Mouse (Mus musculus): Measurements from ENCODE around the gene Aplp2. TPM values are rescaled to one million over a fixed set of nuclear protein-coding genes. Genes with fewer than 3 reads are reported as not detected.

Gene Aplp2
- polyA plus RNA-seq (2015; fragmentation: Nextera tagmentation; extraction: Ambion mirVana), result 292 and 311 TPM in 2 replicates

DNA sequence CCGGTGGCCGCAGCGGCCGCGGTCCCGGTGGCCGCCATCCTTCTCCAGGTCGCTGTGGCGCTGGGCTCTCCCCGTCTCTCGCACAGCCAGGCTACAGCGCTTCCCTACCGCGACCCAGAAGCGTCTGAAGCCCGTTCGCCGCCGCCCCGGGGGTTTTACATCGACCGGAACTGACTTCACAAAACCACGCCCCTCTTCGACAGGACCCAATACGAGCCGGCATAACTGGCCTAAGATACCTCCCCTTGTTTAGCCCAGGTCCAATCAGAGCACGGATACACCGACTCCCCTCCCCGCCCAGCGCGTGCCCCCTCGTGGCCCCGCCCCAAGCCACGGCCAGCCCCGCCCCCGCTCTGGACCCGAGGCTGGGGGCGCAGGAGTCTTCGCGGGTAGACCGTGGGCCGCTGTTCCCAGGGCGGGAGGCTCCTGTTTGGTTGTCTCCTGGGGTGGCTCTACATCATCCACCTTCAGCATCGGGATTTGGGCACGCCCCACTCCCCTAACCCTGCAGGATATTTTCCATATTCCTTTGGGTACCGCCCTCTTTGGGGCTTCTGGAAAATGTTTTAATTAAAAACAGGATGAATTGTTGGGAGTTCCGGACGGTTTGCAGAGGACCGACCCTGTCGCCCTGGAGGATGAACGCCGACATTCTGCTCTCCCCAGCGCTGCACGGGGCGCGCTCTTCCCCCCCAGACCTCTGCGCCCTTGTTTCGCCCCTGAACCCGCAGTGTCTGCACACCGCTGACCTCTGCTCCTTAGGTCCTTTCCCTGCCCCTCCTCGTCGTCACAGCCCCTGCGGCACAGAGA is at the start of gene Aplp2:
TSS of gene Aplp2 (minus strand) at position 126 of the 810 bp plus-strand sequence.
- Histone ChIP-seq H3K36me3 (no peaks in the 10 kb centered on the region), H3K9ac (peak within 1 kb of the TSS; percentile 97), H3K27me3 (replicated peaks) (no peaks in the 10 kb centered on the region), H3K4me3 (peak within 1 kb of the TSS; percentile 92), H3K4me1 (peaks cover 40% of the 10 kb centered on the region), H3K4me2 (peak within 1 kb of the TSS; percentile 96), H3K9me3 (no peaks in the 10 kb centered on the region), H3K27ac (replicated peaks) (peak within 1 kb of the TSS; percentile 91)
- ATAC-seq (ENCODE audit: extremely low read depth, insufficient number of reproducible peaks, low FRiP score, low TSS enrichment), result peak; percentile 98
- WGBS, result under 1% methylated on average over 62 of the region's 63 CpGs

DNA sequence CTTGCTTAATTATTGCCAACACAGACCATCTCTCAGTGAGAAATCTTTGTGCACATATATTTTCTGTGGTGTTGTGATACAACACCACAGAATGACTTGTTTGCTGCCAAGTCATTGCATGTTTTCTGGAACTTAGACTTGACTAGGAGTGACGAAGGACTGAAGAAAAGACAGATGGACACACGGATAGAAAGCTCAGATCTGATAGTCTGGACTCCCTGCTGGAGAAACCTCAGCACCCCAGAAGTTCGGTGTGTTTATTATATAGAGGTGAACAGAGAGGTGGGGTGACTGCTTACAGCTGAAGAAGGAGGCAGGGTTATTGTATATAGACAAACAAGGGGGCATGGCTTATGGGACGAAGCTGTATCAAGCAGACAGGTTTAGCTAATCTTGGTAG is 48.6 kb upstream of the Aplp2 start:
- WGBS, result 65% methylated on average over 4 of the region's 4 CpGs
- Histone ChIP-seq H3K4me2 (no peak overlapping the region), H3K4me3 (no peak overlapping the region), H3K27me3 (replicated peaks) (no peaks in the 10 kb centered on the region), H3K4me1 (peaks cover 29% of the 10 kb centered on the region), H3K9me3 (no peaks in the 10 kb centered on the region), H3K27ac (replicated peaks) (no peak overlapping the region), H3K36me3 (no peaks in the 10 kb centered on the region), H3K9ac (no peak overlapping the region)
- ATAC-seq (ENCODE audit: extremely low read depth, insufficient number of reproducible peaks, low FRiP score, low TSS enrichment), result no peak

DNA sequence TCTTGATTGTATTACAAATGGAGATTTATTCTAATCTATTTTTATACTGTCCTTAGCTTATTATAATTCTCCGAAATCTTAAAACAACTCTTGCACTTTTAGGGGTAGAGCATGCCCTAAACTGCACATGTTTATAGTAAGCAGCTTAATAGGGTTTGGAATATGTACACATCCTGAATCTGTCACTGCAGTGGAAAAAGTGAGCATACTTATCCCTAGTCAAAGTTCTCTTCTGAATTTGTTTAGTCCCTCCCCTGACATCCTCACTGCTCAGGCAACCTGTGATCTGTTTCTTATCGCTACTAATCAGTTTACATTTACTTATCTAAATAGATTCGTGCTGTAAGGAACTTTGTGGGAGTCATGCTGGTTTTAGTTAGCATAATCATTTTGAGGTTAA is 46.6 kb upstream of the Aplp2 start:
- no peak overlapping the region for H3K4me3 ChIP-seq
- H3K9me3 ChIP-seq, result no peaks in the 10 kb centered on the region
- H3K27me3 ChIP-seq (replicated peaks), result no peaks in the 10 kb centered on the region
- H3K27ac ChIP-seq (replicated peaks), result no peak overlapping the region
- H3K4me2 ChIP-seq, result no peak overlapping the region
- no peak overlapping the region for H3K9ac ChIP-seq
- ATAC-seq (ENCODE audit: extremely low read depth, insufficient number of reproducible peaks, low FRiP score, low TSS enrichment), result no peak
- 50% methylated on average over 3 of the region's 3 CpGs for WGBS
- H3K4me1 ChIP-seq, result peaks cover 34% of the 10 kb centered on the region
- H3K36me3 ChIP-seq, result no peaks in the 10 kb centered on the region

DNA sequence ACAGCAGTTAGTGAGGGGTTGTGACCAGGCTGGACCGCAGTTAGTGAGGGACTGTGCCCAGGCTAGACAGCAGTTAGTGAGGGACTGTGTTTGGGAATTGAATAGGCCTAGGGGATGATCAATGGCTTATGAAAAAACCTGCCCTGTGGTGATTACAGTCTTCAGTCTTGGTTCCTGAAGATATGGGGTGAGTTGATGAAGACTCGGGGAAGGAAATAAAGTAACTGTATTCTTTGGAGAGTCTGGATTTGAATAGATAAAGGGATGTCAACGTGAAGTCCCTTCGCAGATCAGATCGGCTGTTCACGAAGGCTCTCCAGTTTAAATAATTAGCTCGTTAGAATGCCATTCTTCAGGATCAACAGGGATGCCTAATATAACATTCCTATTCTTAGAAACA is 44.3 kb upstream of the Aplp2 start:
- peaks cover 28% of the 10 kb centered on the region for H3K4me1 ChIP-seq
- ATAC-seq (ENCODE audit: extremely low read depth, insufficient number of reproducible peaks, low FRiP score, low TSS enrichment), result no peak

DNA sequence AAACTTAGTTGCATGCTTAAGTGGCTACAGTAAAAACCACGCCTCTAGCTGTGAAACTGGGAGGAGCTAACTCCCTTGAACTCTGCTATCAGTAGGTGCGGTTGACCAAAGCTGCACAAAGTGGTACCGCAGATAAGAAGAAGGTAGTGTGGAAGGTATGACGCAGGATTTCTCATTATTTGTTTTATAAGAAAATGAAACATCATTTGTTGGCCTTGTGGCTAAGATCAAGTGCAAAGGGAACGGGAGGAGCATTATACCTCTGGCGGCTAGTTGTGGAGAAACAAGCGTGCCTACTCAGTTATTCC is 43.0 kb upstream of the Aplp2 start:
- peak overlapping the region; percentile 85 for H3K27ac ChIP-seq (replicated peaks)
- no peaks in the 10 kb centered on the region for H3K9me3 ChIP-seq
- peaks cover 19% of the 10 kb centered on the region for H3K4me1 ChIP-seq
- H3K9ac ChIP-seq, result no peak overlapping the region
- no peaks in the 10 kb centered on the region for H3K27me3 ChIP-seq (replicated peaks)
- ATAC-seq (ENCODE audit: extremely low read depth, insufficient number of reproducible peaks, low FRiP score, low TSS enrichment), result no peak
- H3K36me3 ChIP-seq, result no peaks in the 10 kb centered on the region
- WGBS, result 64% methylated on average over 7 of the region's 7 CpGs
- H3K4me2 ChIP-seq, result peak overlapping the region; percentile 38
- H3K4me3 ChIP-seq, result no peak overlapping the region

More for the DNA sequence above, 44.3 kb upstream of the Aplp2 start:
- H3K27ac ChIP-seq (replicated peaks), result no peak overlapping the region
- H3K4me3 ChIP-seq, result no peak overlapping the region
- no peaks in the 10 kb centered on the region for H3K27me3 ChIP-seq (replicated peaks)
- peak overlapping the region; percentile 6; the same call in 1 of the 2 replicates for H3K4me2 ChIP-seq
- H3K36me3 ChIP-seq, result no peaks in the 10 kb centered on the region
- no peak overlapping the region for H3K9ac ChIP-seq
- no peaks in the 10 kb centered on the region for H3K9me3 ChIP-seq
- WGBS, result 52% methylated on average over 7 of the region's 7 CpGs

DNA sequence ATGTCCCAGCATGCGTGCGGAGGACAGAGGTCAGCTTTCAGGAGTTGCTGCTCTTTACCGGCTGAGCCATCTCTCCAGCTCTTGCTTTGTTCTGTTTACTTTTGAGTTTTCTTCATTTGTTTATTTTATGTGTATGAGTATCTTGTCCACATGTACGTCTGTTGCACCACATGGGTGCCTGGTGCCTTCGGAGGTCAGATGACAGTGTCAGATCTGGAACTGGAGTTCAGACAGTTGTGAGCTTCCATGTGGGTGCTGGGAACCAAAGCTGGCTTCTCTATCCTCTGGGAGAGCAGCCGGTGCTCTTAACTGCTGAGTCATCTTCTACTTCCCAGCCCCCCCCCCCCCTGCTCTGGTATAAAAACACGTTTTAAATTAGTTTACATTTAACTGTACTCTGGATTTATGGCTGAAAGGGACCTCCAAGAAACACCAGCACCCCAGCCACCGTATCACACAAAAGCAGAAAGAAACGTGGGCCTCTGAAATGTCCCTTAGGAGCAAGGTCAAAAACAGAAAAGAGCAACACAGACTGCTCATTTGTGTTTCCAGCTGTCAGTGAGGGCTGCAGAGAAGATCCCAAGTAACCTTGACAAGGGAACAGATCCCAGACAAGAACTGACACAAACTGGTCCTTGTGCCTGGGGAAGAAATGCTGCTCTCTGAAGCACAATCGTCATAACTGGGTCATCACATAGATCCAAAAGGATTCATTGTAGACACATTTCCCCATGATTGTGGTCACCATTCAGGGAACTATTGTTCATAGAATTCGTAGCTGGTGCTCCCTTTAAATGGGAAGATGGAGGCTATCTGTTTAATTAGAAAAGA is 42.5 kb upstream of the Aplp2 start:
- 59% methylated on average over 11 of the region's 11 CpGs for WGBS
- Histone ChIP-seq H3K9ac (peak overlapping the region; percentile 60), H3K27me3 (replicated peaks) (no peaks in the 10 kb centered on the region), H3K4me1 (peaks cover 19% of the 10 kb centered on the region), H3K4me2 (peak overlapping the region; percentile 60), H3K9me3 (no peaks in the 10 kb centered on the region), H3K4me3 (peak overlapping the region; percentile 33), H3K36me3 (no peaks in the 10 kb centered on the region), H3K27ac (replicated peaks) (peak overlapping the region; percentile 85)
- peak; percentile 43 for ATAC-seq (ENCODE audit: extremely low read depth, insufficient number of reproducible peaks, low FRiP score, low TSS enrichment)

DNA sequence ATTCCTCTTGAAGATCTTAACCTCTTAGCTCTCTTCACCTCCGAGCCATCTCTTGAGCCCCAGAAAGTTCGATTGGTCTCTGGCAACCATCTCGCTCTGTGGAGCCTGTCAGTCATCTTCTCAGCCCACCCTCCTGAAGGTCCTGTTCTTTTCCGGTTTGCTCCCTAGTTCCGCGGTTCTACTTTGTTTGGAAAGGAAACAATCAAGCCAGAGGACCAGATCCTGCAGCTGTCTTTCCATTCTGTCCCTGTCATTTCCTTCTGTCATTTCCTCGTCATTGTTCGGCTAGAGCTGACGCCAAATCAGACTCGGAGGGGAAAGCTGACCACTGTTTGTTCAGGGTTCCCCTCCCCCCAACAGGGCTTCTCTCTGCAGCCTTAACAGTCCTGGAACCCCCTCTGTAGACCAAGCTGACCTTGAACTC is 41.7 kb upstream of the Aplp2 start:
- ATAC-seq (ENCODE audit: extremely low read depth, insufficient number of reproducible peaks, low FRiP score, low TSS enrichment), result peak; percentile 53; the same call in 1 of the 2 replicates
- WGBS, result 17% methylated on average over 10 of the region's 10 CpGs
- Histone ChIP-seq H3K36me3 (no peaks in the 10 kb centered on the region), H3K4me3 (peak overlapping the region; percentile 33), H3K4me1 (peaks cover 19% of the 10 kb centered on the region), H3K27me3 (replicated peaks) (no peaks in the 10 kb centered on the region), H3K4me2 (peak overlapping the region; percentile 60), H3K9ac (peak overlapping the region; percentile 60), H3K9me3 (no peaks in the 10 kb centered on the region), H3K27ac (replicated peaks) (peak overlapping the region; percentile 85)

DNA sequence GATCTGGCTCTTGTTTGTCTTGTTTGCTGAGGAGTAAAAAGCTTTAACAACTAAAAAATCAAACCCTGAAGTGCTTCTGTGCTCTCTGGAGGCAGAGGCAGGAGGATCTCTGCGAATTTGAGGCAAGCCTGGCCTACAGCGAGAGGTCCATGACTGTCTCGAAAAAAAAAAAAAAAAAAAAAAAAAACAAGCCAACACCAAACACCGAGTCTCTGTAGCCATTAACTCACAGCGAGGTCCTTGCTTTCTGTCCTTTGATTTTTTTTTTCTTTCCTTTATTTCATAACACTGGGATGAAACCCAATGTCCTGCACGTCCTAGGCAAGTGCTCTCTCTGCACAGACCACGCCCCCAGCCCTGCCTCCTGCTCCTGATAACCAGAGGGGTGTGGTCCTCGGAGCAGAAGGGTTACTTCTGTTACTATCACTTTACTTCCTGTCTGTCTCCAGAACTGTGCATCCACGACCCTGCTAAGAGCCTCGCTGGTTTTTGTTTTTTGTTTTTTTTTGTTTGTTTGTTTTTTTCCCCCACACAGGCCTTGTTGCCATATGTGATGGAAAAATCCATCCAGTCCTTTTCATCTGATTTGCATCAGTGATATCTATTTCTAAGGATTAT is 40.7 kb upstream of the Aplp2 start:
- Histone ChIP-seq H3K4me3 (no peak overlapping the region), H3K4me2 (peak overlapping the region; percentile 60), H3K27me3 (replicated peaks) (no peaks in the 10 kb centered on the region), H3K9ac (no peak overlapping the region), H3K4me1 (peaks cover 19% of the 10 kb centered on the region), H3K36me3 (no peaks in the 10 kb centered on the region), H3K27ac (replicated peaks) (peak overlapping the region; percentile 85), H3K9me3 (no peaks in the 10 kb centered on the region)
- peak; percentile 77; the same call in 1 of the 2 replicates for ATAC-seq (ENCODE audit: extremely low read depth, insufficient number of reproducible peaks, low FRiP score, low TSS enrichment)
- 59% methylated on average over 10 of the region's 10 CpGs for WGBS

DNA sequence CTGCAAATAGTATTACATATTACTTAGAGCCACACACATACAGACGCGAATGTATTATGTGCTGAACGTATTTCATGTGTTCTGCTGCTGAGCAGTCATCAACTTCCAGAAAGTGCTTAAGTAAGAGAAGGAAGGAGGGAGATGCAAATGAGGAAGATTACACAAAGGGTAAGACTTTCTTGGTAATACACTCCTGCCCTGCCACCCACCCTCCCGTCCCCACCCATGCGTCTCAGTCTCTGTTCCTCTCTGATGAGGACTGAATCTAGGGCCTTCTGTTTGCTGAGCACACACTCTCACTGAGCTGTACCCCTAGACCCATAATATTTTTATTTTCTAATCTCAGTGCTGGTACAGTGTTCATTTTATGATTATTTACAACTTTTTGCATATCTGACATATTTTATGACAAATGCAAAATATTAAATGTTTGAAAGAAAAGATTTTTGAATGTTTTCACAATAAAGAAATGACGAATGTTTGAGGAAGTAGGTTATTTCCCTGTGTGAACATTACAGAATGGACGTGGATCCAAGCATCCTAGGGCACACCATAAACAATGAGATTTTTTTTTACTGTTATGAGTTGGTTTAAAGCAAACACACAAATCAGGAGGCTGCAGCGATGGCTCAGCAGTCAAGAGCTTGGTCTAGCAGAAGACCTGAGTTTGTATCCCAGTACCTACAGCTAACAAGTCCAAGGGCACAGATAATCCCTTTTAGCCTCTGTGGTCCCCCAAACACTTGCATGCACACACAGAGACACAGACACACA is 36.0 kb upstream of the Aplp2 start:
- no peak overlapping the region for H3K27ac ChIP-seq (replicated peaks)
- 83% methylated on average over 8 of the region's 8 CpGs for WGBS
- H3K4me3 ChIP-seq, result no peak overlapping the region

DNA sequence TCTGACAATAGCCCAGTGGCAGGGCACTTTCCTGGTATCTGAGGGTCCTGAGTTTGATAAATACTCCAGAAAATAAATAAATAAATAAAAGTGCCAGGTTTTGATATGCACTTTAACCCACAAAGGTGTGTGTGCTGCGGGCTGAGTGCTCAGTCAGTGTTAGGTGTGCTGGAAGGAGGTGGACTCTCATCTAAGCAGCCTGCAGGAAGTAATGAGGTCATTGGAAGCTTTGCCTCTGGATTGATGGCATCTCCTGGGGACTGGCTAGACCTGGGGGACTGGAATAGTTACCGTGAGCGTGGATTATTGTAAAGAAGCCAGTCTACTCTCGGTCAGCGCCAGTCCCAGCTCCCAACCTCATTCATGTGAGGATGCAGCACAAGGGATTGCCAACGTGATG is 34.8 kb upstream of the Aplp2 start:
- H3K9me3 ChIP-seq, result no peaks in the 10 kb centered on the region
- H3K4me2 ChIP-seq, result no peak overlapping the region
- H3K36me3 ChIP-seq, result no peaks in the 10 kb centered on the region
- no peak overlapping the region for H3K9ac ChIP-seq
- no peaks in the 10 kb centered on the region for H3K27me3 ChIP-seq (replicated peaks)
- H3K4me1 ChIP-seq, result no peaks in the 10 kb centered on the region
- no peak overlapping the region for H3K27ac ChIP-seq (replicated peaks)
- 51% methylated on average over 6 of the region's 6 CpGs for WGBS
- no peak overlapping the region for H3K4me3 ChIP-seq
- ATAC-seq (ENCODE audit: extremely low read depth, insufficient number of reproducible peaks, low FRiP score, low TSS enrichment), result no peak

More for the DNA sequence above, 36.0 kb upstream of the Aplp2 start:
- Histone ChIP-seq H3K9ac (no peak overlapping the region), H3K4me1 (0 out of 2 replicates have a peak, but pooled peaks cover 4% of the 10 kb centered on the region), H3K27me3 (replicated peaks) (no peaks in the 10 kb centered on the region), H3K4me2 (no peak overlapping the region), H3K36me3 (no peaks in the 10 kb centered on the region), H3K9me3 (no peaks in the 10 kb centered on the region)
- no peak for ATAC-seq (ENCODE audit: extremely low read depth, insufficient number of reproducible peaks, low FRiP score, low TSS enrichment)

All from heart, embryonic 13.5 days (tissue).